Mouse (Mus musculus) embryo, embryonic 11 days (tissue): ENCODE results near the gene Mtrf1l.
A peak's percentile ranks its signal among the peaks of the same experiment; 100 is the strongest.

ENCODE experiments used
- DNase-seq: peaks from one replicate; pipeline ENCODE4 v3.0.0-alpha.2; 2015

The Mtrf1l gene

GRCm38 (mm10) chr10:5823740-5824491 is at the start of gene Mtrf1l:
Gene Mtrf1l (minus strand): TSS chr10:5823910.
- peak; percentile 98 for DNase-seq

DNA sequence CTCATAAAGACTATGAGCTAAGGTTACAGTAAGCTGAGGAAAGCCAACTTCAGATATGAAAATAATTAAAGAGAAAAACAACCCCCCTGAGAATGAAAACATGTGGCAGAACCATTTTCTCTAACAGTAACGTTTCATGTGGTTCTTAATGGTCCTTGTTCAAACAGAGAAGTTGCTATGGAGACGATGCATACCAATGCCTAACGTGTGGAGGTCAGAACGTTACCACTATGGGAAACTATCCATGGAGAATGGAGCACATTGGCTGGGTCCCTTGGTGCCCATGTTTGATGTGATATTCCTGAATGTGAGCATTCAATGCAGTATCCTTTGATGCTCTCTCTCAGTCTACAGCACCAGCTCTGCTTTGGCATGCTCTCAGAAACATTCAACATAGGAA is 47.4 kb upstream of the Mtrf1l start:
- no peak for DNase-seq

GRCm38 (mm10) chr10:5867981-5868552 is 44.4 kb upstream of the Mtrf1l start:
- no peak for DNase-seq

- no peak for DNase-seq
Observed at GRCm38 (mm10) chr10:5865996-5866395, 42.3 kb upstream of the Mtrf1l start.

DNA sequence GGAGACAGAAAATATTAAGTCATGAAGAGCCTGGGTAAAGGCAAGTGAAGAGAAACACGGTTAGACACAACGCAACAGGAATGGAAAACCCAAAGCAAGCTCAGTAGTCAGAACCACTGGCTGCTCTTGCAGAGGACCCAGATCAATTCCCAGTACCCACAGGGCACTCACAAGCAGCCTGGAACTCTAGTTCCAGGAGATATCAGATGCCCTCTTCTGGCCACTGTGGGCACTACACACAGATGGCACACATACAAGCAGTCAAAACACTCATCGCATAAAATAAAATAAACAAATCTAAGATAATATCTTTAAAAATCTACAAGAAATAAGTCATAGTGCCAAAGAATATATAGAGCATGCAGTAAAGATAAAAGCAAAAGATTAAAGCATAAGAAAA is 39.0 kb upstream of the Mtrf1l start:
- no peak for DNase-seq

DNA sequence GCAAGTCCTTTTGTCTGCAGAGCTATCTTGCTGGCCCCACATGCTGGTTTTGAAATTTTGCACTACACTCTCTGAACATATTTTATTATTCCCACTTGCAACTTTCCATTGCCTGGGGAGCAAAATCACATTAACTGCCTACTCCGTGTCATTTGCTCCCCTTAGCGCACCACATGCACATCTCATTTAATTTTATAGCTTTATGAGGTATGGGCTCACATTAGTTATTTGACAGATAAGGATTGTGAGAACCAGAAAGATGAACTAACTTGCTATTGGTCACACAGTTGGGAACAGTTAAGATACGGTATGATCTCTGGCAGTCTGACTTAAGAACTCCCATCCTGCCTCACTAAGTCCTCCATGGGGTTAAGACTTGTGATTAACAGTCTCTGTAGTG is 37.1 kb upstream of the Mtrf1l start:
- DNase-seq: no peak

GRCm38 (mm10) chr10:5859729-5860128 is 36.0 kb upstream of the Mtrf1l start:
- no peak for DNase-seq

- DNase-seq: no peak
Observed at GRCm38 (mm10) chr10:5857996-5858549, 34.4 kb upstream of the Mtrf1l start.

DNA sequence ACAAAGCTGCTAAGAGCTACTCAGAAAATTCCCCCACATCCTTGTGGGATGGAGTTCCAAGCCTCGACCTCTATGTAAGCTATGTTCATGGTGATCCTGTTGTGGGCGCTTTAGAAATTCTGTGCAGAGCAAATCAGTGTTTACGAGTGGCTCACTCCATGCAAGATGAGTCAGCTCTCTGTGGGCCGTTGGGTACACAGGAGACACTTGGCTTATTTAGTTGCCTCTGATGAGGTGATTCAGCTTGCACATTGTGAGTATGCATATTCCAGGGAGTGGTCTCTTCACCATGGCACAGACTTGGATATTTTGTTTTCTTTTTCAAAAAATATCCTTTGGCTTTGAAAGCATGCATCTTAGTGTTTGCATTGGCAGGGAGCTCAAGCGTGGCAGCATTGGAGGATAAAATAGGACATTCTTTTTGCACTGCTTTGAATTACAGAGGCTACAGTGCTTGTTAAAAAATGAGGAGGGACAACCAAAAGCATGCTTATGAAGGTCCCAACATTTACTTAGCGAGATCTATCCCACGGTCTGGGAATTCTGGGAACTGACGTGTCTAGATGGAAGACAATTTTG is 29.7 kb upstream of the Mtrf1l start:
- DNase-seq: no peak

GRCm38 (mm10) chr10:5846939-5847338 is 23.2 kb upstream of the Mtrf1l start:
- DNase-seq: peak; percentile 59

DNA sequence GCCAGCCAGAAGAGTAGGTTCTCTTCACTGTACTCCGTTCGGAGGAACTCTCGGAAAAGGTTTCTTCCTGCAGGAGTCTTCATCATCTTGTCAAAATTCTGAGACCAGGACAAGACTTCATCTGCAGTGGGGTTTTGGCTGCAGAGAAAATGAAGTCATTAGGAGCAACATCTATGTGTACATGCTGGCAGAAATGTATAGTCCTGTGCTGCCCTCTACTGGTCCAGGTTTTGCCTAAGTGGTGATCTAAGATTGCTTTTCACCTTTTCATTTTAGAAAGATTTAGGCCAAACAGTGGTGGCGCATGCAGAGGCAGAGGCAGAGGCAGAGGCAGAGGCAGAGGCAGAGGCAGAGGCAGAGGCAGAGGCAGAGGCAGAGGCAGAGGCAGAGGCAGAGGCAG is 17.7 kb upstream of the Mtrf1l start:
- peak; percentile 73 for DNase-seq

GRCm38 (mm10) chr10:5826336-5827025 is 2.8 kb upstream of the Mtrf1l start:
- no peak for DNase-seq

- DNase-seq: peak; percentile 68
Observed at GRCm38 (mm10) chr10:5824779-5825178, 1.1 kb upstream of the Mtrf1l start.

DNA sequence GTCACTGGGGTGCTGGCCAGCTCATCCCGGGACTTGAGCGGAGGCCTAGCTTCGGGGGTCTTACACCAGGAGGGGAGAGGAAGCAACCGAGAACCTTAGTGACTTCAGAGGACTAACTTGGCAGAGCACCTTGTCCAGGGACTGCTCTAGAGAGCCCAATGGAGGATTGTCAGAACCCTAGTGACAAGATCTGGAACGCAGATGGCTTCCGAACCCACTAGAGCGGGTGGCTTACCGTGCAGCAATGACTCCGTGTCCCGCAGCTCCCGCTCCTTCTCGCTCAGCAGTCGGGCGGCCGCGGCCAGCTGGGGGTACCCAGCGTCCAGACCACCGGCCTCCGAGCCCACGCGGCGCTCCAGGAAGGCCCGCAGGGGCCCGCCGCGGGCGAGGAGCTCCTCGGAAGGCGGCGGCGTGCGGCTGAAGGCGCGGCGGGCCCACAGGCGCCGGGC is 395 bp downstream of the Mtrf1l start:
- DNase-seq: no peak

- DNase-seq: no peak
Observed at GRCm38 (mm10) chr10:5818772-5819171, 4.9 kb downstream of the Mtrf1l start.

- DNase-seq: no peak
Observed at GRCm38 (mm10) chr10:5815968-5816367, 7.7 kb downstream of the Mtrf1l start.

DNA sequence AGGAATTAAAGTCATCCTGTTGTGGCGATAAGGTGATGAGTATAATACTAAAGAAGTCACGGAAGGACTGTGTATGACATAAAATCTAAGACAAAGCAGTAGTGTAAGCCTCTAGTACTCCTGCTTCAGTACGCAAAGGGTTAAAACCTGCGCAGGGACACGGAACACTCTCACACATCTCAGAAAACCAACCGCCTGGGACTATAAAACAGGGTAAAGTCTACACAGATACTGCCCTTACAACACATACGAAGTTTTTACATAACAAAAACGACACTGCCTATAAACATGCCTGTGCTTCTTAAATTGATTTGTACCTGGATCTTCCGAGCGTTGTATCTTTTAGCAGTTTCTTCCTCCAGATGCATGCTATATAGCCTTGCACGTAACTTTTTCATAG is 10.0 kb downstream of the Mtrf1l start:
- no peak for DNase-seq

GRCm38 (mm10) chr10:5807683-5808082 is 16.0 kb downstream of the Mtrf1l start:
- no peak for DNase-seq

DNA sequence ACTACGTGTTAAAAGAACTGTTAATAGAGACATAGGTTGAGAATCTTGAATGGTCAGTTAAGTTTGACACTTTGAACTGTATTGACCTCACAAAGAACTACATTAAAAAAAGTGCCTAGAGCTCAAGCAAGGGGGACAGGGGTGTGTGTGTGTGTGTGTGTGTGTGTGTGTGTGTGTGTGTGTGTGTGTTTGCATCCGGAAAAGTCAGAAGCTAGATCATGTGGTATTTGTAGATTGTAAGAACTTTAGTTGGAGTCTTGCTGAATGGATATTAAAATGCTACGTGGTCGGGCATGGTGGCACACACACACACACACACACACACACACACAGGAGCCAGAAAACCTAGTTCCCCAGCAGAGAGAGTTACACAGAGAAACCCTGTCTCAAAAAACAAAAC is 16.7 kb downstream of the Mtrf1l start:
- no peak for DNase-seq

- DNase-seq: no peak
Observed at GRCm38 (mm10) chr10:5806416-5806815, 17.3 kb downstream of the Mtrf1l start.

- peak; percentile 98 for DNase-seq
Observed at GRCm38 (mm10) chr10:5805731-5806307, 17.9 kb downstream of the Mtrf1l start.

- DNase-seq: peak; percentile 99
Observed at GRCm38 (mm10) chr10:5805243-5805730, 18.4 kb downstream of the Mtrf1l start, which contains the start of gene Fbxo5. Gene Fbxo5 (minus strand): TSS chr10:5805600.

- DNase-seq: peak; percentile 66
Observed at GRCm38 (mm10) chr10:5804691-5805156, 19.0 kb downstream of the Mtrf1l start.
